Mouse (Mus musculus): ENCODE data around the gene Rab3gap2. TPM values are rescaled to one million over a fixed set of nuclear protein-coding genes. Genes with fewer than 3 reads are reported as not detected.

Rab3gap2 gene
- total and polyA plus RNA-seq, 3 experiments: 8.5 to 30.8 (median 22.0) TPM

DNA sequence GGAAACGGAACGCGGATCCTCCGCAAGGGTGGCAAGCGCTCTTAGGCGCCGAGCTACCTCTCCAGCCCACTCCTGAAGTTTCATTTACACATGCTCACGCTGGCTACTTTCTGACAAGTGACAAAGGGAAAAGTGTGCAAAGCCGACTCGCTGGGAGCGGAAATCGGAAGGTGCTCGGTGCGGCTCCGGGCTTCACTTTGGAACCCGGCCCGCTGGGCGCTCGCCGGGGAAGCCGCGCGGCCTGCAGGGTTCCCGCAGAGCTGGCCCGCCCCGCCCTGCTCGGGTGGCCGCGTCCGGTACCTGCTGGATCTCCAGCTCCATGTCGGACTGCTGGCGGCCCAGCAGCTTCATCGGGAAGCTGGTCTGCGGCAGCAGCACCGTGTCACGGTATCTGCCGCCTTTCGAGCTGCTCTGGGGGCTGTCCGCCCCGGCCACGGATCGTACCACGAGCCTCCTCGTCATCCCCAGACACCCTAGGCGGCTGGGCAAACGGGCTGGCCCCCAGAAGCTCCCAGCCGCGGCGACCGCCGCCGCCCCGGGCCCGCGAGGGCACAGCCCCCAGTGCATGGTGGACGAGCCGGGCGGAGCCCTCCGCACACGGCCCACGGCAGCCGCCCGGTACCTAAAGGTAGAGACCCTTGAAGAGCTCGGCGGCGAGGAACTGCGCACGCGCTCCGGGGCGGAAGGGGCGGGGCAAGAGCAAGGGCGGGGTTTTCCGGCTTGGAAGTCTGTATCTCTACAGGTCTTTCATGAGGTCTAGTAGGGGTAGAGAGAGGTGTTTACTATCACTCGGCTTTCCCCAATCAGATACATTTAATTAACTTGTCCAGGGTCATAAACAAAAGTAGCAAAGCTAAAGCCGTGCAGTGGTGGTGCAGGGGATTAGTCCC, 125.0 kb downstream of the Rab3gap2 start, which contains the start of gene Iars2:
Iars2 (minus strand) TSS at position 676 of the 890 bp plus-strand sequence.
- ATAC-seq (ENCODE audit: extremely low read depth, insufficient number of reproducible peaks, low FRiP score, poor library complexity, severe bottlenecking) (peak; percentile 73), DNase-seq (ENCODE audit: low spot score) (peak; percentile 93)
- H3K9me3 ChIP-seq (replicated peaks): no peaks in the 10 kb centered on the region
- H3K36me3 ChIP-seq (replicated peaks): peaks cover 34% of the 10 kb centered on the region
- TF ChIP-seq TAL1 (conservative IDR thresholded peaks at IDR 0.05; ENCODE audit: low read depth, low read length) (no peak), CTCF (IDR thresholded peaks at IDR 0.05; ENCODE audit: low read depth, low read length) (no peak), GATA2 (IDR thresholded peaks at IDR 0.05; ENCODE audit: borderline replicate concordance, low read depth, low read length) (no peak), POLR2AphosphoS5 (IDR thresholded peaks at IDR 0.05; ENCODE audit: insufficient replicate concordance, low read depth, low read length) (no peak), GATA1 (IDR thresholded peaks at IDR 0.05; ENCODE audit: borderline replicate concordance, low read length) (no peak)
- H3K4me1 ChIP-seq (ENCODE audit: insufficient read depth, low read depth, low read length): peaks cover 34% of the 10 kb centered on the region
- H3K27me3 ChIP-seq (ENCODE audit: insufficient read depth, low read length): no peaks in the 10 kb centered on the region
- H3K4me3 ChIP-seq (ENCODE audit: low read depth, low read length): peak within 1 kb of the TSS; percentile 99

- DNase-seq (ENCODE audit: low spot score): no peak
- Histone ChIP-seq H3K27me3 (ENCODE audit: insufficient read depth, low read length) (no peaks in the 10 kb centered on the region), H3K4me1 (ENCODE audit: insufficient read depth, low read depth, low read length) (peaks cover 42% of the 10 kb centered on the region), H3K4me3 (ENCODE audit: low read depth, low read length) (peak overlapping the region; percentile 99), H3K9me3 (replicated peaks) (no peaks in the 10 kb centered on the region), H3K36me3 (replicated peaks) (peaks cover 30% of the 10 kb centered on the region)
- no peak for TF ChIP-seq GATA1 (IDR thresholded peaks at IDR 0.05; ENCODE audit: borderline replicate concordance, low read length)
- ATAC-seq (ENCODE audit: extremely low read depth, insufficient number of reproducible peaks, low FRiP score, poor library complexity, severe bottlenecking): no peak
Measured at GRCm38 (mm10) chr1:185329851-185330250, 125.9 kb downstream of the Rab3gap2 start.

DNA sequence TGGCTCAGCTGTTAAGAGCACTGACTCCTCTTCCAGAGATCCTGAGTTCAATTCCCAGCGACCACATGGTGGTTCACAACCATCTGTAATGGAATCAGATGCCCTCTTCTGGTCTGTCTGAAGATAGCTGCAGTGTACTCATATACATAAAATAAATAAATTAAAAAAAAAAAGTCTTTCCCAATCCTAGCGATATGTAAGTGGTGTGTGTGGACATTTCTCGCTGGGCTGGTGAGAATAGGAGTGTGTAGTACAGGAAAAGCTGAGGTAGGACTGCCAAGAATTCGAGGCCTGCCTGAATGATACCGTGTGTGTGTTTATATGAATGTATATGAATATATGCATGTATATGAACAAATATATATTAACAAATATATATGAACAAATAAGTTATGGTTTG, 127.4 kb downstream of the Rab3gap2 start:
- no peak overlapping the region for H3K4me3 ChIP-seq (ENCODE audit: low read depth, low read length)
- ATAC-seq (ENCODE audit: extremely low read depth, insufficient number of reproducible peaks, low FRiP score, poor library complexity, severe bottlenecking) (no peak), DNase-seq (ENCODE audit: low spot score) (no peak)
- no peaks in the 10 kb centered on the region for H3K9me3 ChIP-seq (replicated peaks)
- peaks cover 46% of the 10 kb centered on the region for H3K4me1 ChIP-seq (ENCODE audit: insufficient read depth, low read depth, low read length)
- TF ChIP-seq POLR2AphosphoS5 (IDR thresholded peaks at IDR 0.05; ENCODE audit: insufficient replicate concordance, low read depth, low read length) (no peak), CTCF (IDR thresholded peaks at IDR 0.05; ENCODE audit: low read depth, low read length) (no peak), TAL1 (conservative IDR thresholded peaks at IDR 0.05; ENCODE audit: low read depth, low read length) (no peak), GATA2 (IDR thresholded peaks at IDR 0.05; ENCODE audit: borderline replicate concordance, low read depth, low read length) (no peak)
- H3K36me3 ChIP-seq (replicated peaks): peaks cover 15% of the 10 kb centered on the region
- H3K27me3 ChIP-seq (ENCODE audit: insufficient read depth, low read length): no peaks in the 10 kb centered on the region

- TF ChIP-seq GATA1 (IDR thresholded peaks at IDR 0.05; ENCODE audit: borderline replicate concordance, low read length): no peak
- TF ChIP-seq TAL1 (conservative IDR thresholded peaks at IDR 0.05; ENCODE audit: low read depth, low read length): no peak
- no peak for TF ChIP-seq GATA2 (IDR thresholded peaks at IDR 0.05; ENCODE audit: borderline replicate concordance, low read depth, low read length)
- no peak for TF ChIP-seq POLR2AphosphoS5 (IDR thresholded peaks at IDR 0.05; ENCODE audit: insufficient replicate concordance, low read depth, low read length)
- no peak for TF ChIP-seq CTCF (IDR thresholded peaks at IDR 0.05; ENCODE audit: low read depth, low read length)
- H3K4me1 ChIP-seq (ENCODE audit: insufficient read depth, low read depth, low read length): peaks cover 46% of the 10 kb centered on the region
- ATAC-seq (ENCODE audit: extremely low read depth, insufficient number of reproducible peaks, low FRiP score, poor library complexity, severe bottlenecking): peak; percentile 30
- H3K36me3 ChIP-seq (replicated peaks): peaks cover 9% of the 10 kb centered on the region
- DNase-seq (ENCODE audit: low spot score): peak; percentile 85
- H3K9me3 ChIP-seq (replicated peaks): no peaks in the 10 kb centered on the region
- peak within 1 kb of the TSS; percentile 74 for H3K4me3 ChIP-seq (ENCODE audit: low read depth, low read length)
- no peaks in the 10 kb centered on the region for H3K27me3 ChIP-seq (ENCODE audit: insufficient read depth, low read length)
Measured at GRCm38 (mm10) chr1:185331983-185332430, 128.1 kb downstream of the Rab3gap2 start, which contains the start of gene Bpnt1. Gene Bpnt1 (plus strand): TSS chr1:185332149.

GRCm38 (mm10) chr1:185333651-185334050, 129.7 kb downstream of the Rab3gap2 start:
- Histone ChIP-seq H3K4me3 (ENCODE audit: low read depth, low read length) (no peak overlapping the region), H3K9me3 (replicated peaks) (no peaks in the 10 kb centered on the region), H3K36me3 (replicated peaks) (peaks cover 11% of the 10 kb centered on the region), H3K27me3 (ENCODE audit: insufficient read depth, low read length) (no peaks in the 10 kb centered on the region), H3K4me1 (ENCODE audit: insufficient read depth, low read depth, low read length) (peaks cover 44% of the 10 kb centered on the region)
- TF ChIP-seq GATA2 (IDR thresholded peaks at IDR 0.05; ENCODE audit: borderline replicate concordance, low read depth, low read length) (no peak), POLR2AphosphoS5 (IDR thresholded peaks at IDR 0.05; ENCODE audit: insufficient replicate concordance, low read depth, low read length) (no peak), TAL1 (conservative IDR thresholded peaks at IDR 0.05; ENCODE audit: low read depth, low read length) (no peak), CTCF (IDR thresholded peaks at IDR 0.05; ENCODE audit: low read depth, low read length) (no peak), GATA1 (IDR thresholded peaks at IDR 0.05; ENCODE audit: borderline replicate concordance, low read length) (no peak)
- no peak for DNase-seq (ENCODE audit: low spot score)
- no peak for ATAC-seq (ENCODE audit: extremely low read depth, insufficient number of reproducible peaks, low FRiP score, poor library complexity, severe bottlenecking)

- Histone ChIP-seq H3K27me3 (ENCODE audit: insufficient read depth, low read length) (no peaks in the 10 kb centered on the region), H3K9me3 (replicated peaks) (no peaks in the 10 kb centered on the region), H3K4me3 (ENCODE audit: low read depth, low read length) (no peak overlapping the region), H3K4me1 (ENCODE audit: insufficient read depth, low read depth, low read length) (peaks cover 44% of the 10 kb centered on the region), H3K36me3 (replicated peaks) (peaks cover 13% of the 10 kb centered on the region)
- no peak for ATAC-seq (ENCODE audit: extremely low read depth, insufficient number of reproducible peaks, low FRiP score, poor library complexity, severe bottlenecking)
- TF ChIP-seq GATA2 (IDR thresholded peaks at IDR 0.05; ENCODE audit: borderline replicate concordance, low read depth, low read length): no peak
- TF ChIP-seq TAL1 (conservative IDR thresholded peaks at IDR 0.05; ENCODE audit: low read depth, low read length): no peak
- TF ChIP-seq GATA1 (IDR thresholded peaks at IDR 0.05; ENCODE audit: borderline replicate concordance, low read length): no peak
- TF ChIP-seq CTCF (IDR thresholded peaks at IDR 0.05; ENCODE audit: low read depth, low read length): no peak
- no peak for TF ChIP-seq POLR2AphosphoS5 (IDR thresholded peaks at IDR 0.05; ENCODE audit: insufficient replicate concordance, low read depth, low read length)
- no peak for DNase-seq (ENCODE audit: low spot score)
Measured at GRCm38 (mm10) chr1:185334136-185334535, 130.2 kb downstream of the Rab3gap2 start.

Measured in G1E (cell line).